Mouse (Mus musculus) forebrain, embryonic 15.5 days (tissue): ENCODE data around the gene Thsd4. TPM values are rescaled to one million over a fixed set of nuclear protein-coding genes. Genes with fewer than 3 reads are reported as not detected.

Source experiments
- ATAC-seq: fragments of 200-750 bp; cut with Nextera tagmentation; replicated peaks from 2 replicates; pipeline ENCODE4 v1.8.0; 2017; ENCODE audit warnings: mild to moderate bottlenecking, moderate TSS enrichment, moderate library complexity
- H3K27ac ChIP-seq: fragments of 300-500 bp; sonication (generic); replicated peaks from 2 replicates; pipeline ENCODE4 v1.5.1; 2015; ENCODE audit warnings: mild to moderate bottlenecking, inconsistent platforms
- H3K27me3 ChIP-seq: fragments of 300-500 bp; sonication (generic); 2 replicates; pipeline ENCODE4 v1.6.1; 2015; ENCODE audit warnings: inconsistent platforms
- H3K36me3 ChIP-seq: fragments of 300-500 bp; sonication (generic); 2 replicates; pipeline ENCODE4 v1.6.1; 2015; ENCODE audit warnings: mild to moderate bottlenecking, inconsistent platforms
- H3K4me1 ChIP-seq: fragments of 300-500 bp; sonication (generic); 2 replicates; pipeline ENCODE4 v1.6.1; 2015; ENCODE audit warnings: inconsistent platforms
- H3K4me2 ChIP-seq: fragments of 300-500 bp; sonication (generic); replicated peaks from 2 replicates; pipeline ENCODE4 v1.6.1; 2015; ENCODE audit warnings: mild to moderate bottlenecking, inconsistent platforms
- H3K4me3 ChIP-seq: fragments of 300-500 bp; sonication (generic); 2 replicates; pipeline ENCODE4 v1.5.1; 2015; ENCODE audit warnings: mild to moderate bottlenecking, inconsistent platforms
- H3K9ac ChIP-seq: fragments of 300-500 bp; sonication (generic); replicated peaks from 2 replicates; pipeline ENCODE4 v1.6.1; 2015; ENCODE audit warnings: mild to moderate bottlenecking, inconsistent platforms
- H3K9me3 ChIP-seq: fragments of 300-500 bp; sonication (generic); 2 replicates; pipeline ENCODE4 v1.6.1; 2016; ENCODE audit warnings: inconsistent platforms
- WGBS: fragments of 180-500 bp; shearing (Covaris S2); methylation state at CpG from one replicate; pipeline ENCODE4 v1.1.7; 2015; ENCODE audit warnings: mixed read lengths; 5-methylcytosine and 5-hydroxymethylcytosine counted together
- polyA plus RNA-seq: library from polyadenylated mRNA; unstranded; fragments of >200 nt; fragmentation: Nextera tagmentation; extraction: Ambion mirVana; gene quantifications from 2 replicates; pipeline ENCODE4 v1.2.1, GENCODE M21; 2015

Thsd4 gene
- polyA plus RNA-seq, 1 experiment from 2014 or later: 4.9 TPM

DNA sequence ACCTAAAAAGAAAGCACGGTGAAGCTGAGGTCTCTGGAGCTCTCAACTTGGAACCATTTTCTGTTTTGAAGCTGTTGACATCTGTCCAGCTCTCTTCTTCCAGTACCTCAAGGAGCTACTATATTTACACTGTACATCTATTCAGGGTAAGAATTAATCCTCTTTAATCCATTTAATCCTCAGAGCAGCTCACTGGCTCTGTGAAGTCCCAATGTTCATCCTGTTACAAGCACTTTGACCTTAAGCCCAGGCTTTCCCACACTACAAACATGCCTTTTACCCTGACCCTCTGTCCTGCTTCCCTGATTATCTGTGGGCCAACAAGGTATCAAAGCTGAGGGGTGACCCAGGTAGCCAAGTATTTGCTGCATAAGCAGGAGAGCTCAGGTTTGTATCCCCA is 427.6 kb downstream of the Thsd4 start:
- no peaks in the 10 kb centered on the region for H3K36me3 ChIP-seq
- H3K4me3 ChIP-seq: no peak overlapping the region
- 47% methylated on average over 1 of the region's 1 CpGs for WGBS
- no peaks in the 10 kb centered on the region for H3K27me3 ChIP-seq
- no peaks in the 10 kb centered on the region for H3K9me3 ChIP-seq
- H3K4me2 ChIP-seq: no peak overlapping the region
- ATAC-seq: no peak
- 0 out of 2 replicates have a peak, but pooled peaks cover 2% of the 10 kb centered on the region for H3K4me1 ChIP-seq
- no peak overlapping the region for H3K9ac ChIP-seq
- H3K27ac ChIP-seq: no peak overlapping the region

DNA sequence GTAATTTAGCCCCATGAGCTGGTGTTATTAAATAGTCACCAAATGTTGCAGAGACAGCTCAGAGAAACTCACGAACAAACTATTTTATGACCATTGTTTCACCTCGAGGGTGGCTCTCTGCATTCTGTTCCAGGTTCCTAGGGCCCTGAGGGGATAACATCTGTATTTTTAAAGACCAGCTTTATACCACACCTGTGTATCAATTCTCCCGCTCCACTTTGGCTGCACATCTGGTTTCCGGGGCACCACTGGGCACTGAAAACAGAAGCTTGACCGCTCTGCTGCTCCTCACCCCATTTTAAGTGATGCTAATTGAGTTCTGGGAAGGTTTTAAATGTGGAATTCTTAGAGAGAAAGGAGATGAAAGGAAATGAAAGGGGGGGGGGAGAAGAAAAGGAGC is 429.4 kb downstream of the Thsd4 start:
- no peak overlapping the region for H3K4me2 ChIP-seq
- no peak overlapping the region for H3K4me3 ChIP-seq
- no peaks in the 10 kb centered on the region for H3K9me3 ChIP-seq
- no peak for ATAC-seq
- no peak overlapping the region for H3K9ac ChIP-seq
- WGBS: 50% methylated on average over 5 of the region's 5 CpGs
- H3K27me3 ChIP-seq: no peaks in the 10 kb centered on the region
- H3K27ac ChIP-seq: no peak overlapping the region
- no peaks in the 10 kb centered on the region for H3K36me3 ChIP-seq
- H3K4me1 ChIP-seq: 0 out of 2 replicates have a peak, but pooled peaks cover 2% of the 10 kb centered on the region

DNA sequence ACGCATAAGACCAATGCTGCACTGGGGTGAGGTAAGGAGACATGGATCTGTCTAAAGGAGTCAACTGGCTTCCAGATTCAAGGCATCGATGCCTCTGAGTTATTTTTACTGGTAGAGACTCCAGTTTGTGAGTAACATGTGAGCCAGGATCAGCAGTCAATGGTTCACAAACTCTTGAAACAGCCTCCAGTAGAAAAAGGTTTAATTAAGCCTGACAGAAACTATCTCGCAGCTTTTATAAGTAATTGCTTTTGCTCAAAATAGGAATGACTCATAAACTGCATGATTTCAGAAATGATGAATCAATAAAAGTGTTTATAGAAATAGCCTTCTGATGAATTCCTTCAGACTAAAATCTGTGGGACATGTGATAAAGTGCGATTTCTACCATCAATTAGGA is 432.4 kb downstream of the Thsd4 start:
- Histone ChIP-seq H3K4me3 (no peak overlapping the region), H3K4me1 (0 out of 2 replicates have a peak, but pooled peaks cover 2% of the 10 kb centered on the region), H3K4me2 (no peak overlapping the region), H3K9ac (no peak overlapping the region), H3K27ac (no peak overlapping the region), H3K27me3 (no peaks in the 10 kb centered on the region), H3K9me3 (no peaks in the 10 kb centered on the region), H3K36me3 (no peaks in the 10 kb centered on the region)
- 94% methylated on average over 4 of the region's 4 CpGs for WGBS
- no peak for ATAC-seq

DNA sequence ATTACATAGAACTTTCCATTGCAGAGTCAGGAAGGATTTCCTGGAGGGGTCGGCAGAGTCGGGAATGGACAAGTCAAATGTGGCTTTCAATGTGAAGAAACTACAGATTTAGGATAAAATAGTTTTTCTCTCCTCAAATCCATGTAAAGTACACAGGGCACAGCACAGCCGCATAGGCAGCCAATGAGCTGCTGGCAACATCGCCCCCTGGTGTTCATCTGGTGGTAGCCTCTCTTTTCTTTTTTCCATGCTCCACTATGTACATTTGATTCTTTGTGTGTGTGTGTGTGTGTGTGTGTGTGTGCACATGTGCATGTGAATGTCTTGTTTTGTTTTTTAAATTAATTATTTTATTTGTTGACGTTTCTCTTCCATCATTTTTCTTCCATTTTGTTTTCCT is 433.7 kb downstream of the Thsd4 start:
- Histone ChIP-seq H3K27ac (no peak overlapping the region), H3K4me2 (no peak overlapping the region), H3K9me3 (no peaks in the 10 kb centered on the region), H3K9ac (no peak overlapping the region), H3K4me1 (0 out of 2 replicates have a peak, but pooled peaks cover 2% of the 10 kb centered on the region), H3K4me3 (no peak overlapping the region), H3K36me3 (no peaks in the 10 kb centered on the region), H3K27me3 (no peaks in the 10 kb centered on the region)
- ATAC-seq: no peak
- WGBS: 52% methylated on average over 5 of the region's 5 CpGs

GRCm38 (mm10) chr9:60082107-60082581 is 439.7 kb downstream of the Thsd4 start:
- no peaks in the 10 kb centered on the region for H3K27me3 ChIP-seq

GRCm38 (mm10) chr9:60077761-60078160 is 444.1 kb downstream of the Thsd4 start:
- Histone ChIP-seq H3K4me3 (no peak overlapping the region), H3K4me2 (no peak overlapping the region), H3K9ac (no peak overlapping the region), H3K27me3 (no peaks in the 10 kb centered on the region), H3K36me3 (no peaks in the 10 kb centered on the region), H3K9me3 (no peaks in the 10 kb centered on the region), H3K4me1 (peaks cover 5% of the 10 kb centered on the region; the same call in 1 of the 2 replicates), H3K27ac (no peak overlapping the region)
- no peak for ATAC-seq
- WGBS: 39% methylated on average over 1 of the region's 1 CpGs

More at GRCm38 (mm10) chr9:60082107-60082581, 439.7 kb downstream of the Thsd4 start:
- no peaks in the 10 kb centered on the region for H3K9me3 ChIP-seq
- peaks cover 5% of the 10 kb centered on the region; the same call in 1 of the 2 replicates for H3K4me1 ChIP-seq
- H3K4me2 ChIP-seq: no peak overlapping the region
- H3K4me3 ChIP-seq: no peak overlapping the region
- H3K9ac ChIP-seq: no peak overlapping the region
- H3K27ac ChIP-seq: no peak overlapping the region
- no peak for ATAC-seq
- H3K36me3 ChIP-seq: no peaks in the 10 kb centered on the region
- 30% methylated on average over 5 of the region's 5 CpGs for WGBS

- no peaks in the 10 kb centered on the region for H3K36me3 ChIP-seq
- H3K9ac ChIP-seq: no peak overlapping the region
- H3K4me3 ChIP-seq: no peak overlapping the region
- no peaks in the 10 kb centered on the region for H3K27me3 ChIP-seq
- no peak overlapping the region for H3K27ac ChIP-seq
- WGBS: 10% methylated on average over 4 of the region's 4 CpGs
- no peaks in the 10 kb centered on the region for H3K4me1 ChIP-seq
- no peak for ATAC-seq
- no peak overlapping the region for H3K4me2 ChIP-seq
- no peaks in the 10 kb centered on the region for H3K9me3 ChIP-seq
These were observed 445.4 kb downstream of the Thsd4 start for GRCm38 (mm10) chr9:60076396-60076795.

GRCm38 (mm10) chr9:60071620-60072263 is 450.1 kb downstream of the Thsd4 start:
- no peaks in the 10 kb centered on the region for H3K36me3 ChIP-seq
- H3K4me3 ChIP-seq: no peak overlapping the region
- H3K4me2 ChIP-seq: no peak overlapping the region
- no peaks in the 10 kb centered on the region for H3K27me3 ChIP-seq
- WGBS: 42% methylated on average over 5 of the region's 5 CpGs
- ATAC-seq: no peak
- no peaks in the 10 kb centered on the region for H3K9me3 ChIP-seq
- H3K27ac ChIP-seq: no peak overlapping the region
- H3K9ac ChIP-seq: no peak overlapping the region
- H3K4me1 ChIP-seq: no peaks in the 10 kb centered on the region

DNA sequence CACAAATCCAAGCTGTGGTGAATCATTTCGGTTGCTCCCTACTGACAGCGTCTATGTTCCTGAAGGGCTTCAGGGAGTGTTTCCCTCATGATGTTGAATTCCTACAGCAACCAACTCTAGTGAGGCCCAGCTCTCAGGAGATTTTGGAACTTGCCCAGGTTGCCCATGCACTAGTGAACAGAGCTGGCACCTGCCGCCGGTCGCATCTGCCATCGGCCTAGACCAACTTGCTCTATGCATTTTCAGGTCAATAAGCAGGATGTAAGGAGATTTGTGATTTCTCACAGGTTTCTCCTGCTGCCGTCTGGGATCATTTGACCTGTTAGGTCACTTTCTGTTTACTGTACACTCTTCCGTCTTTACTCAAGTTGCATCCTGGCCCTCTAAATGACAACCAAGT is 454.6 kb downstream of the Thsd4 start:
- ATAC-seq: no peak
- Histone ChIP-seq H3K4me2 (no peak overlapping the region), H3K36me3 (no peaks in the 10 kb centered on the region), H3K9me3 (no peaks in the 10 kb centered on the region), H3K9ac (no peak overlapping the region), H3K27me3 (no peaks in the 10 kb centered on the region), H3K4me1 (0 out of 2 replicates have a peak, but pooled peaks cover 5% of the 10 kb centered on the region), H3K27ac (no peak overlapping the region), H3K4me3 (no peak overlapping the region)
- 95% methylated on average over 8 of the region's 8 CpGs for WGBS

GRCm38 (mm10) chr9:60065184-60065583 is 456.7 kb downstream of the Thsd4 start:
- no peaks in the 10 kb centered on the region for H3K27me3 ChIP-seq
- H3K4me1 ChIP-seq: 0 out of 2 replicates have a peak, but pooled peaks cover 5% of the 10 kb centered on the region
- H3K9ac ChIP-seq: no peak overlapping the region
- no peak overlapping the region for H3K4me2 ChIP-seq
- ATAC-seq: no peak
- H3K4me3 ChIP-seq: no peak overlapping the region
- no peak overlapping the region for H3K27ac ChIP-seq
- no peaks in the 10 kb centered on the region for H3K9me3 ChIP-seq
- WGBS: 72% methylated on average over 4 of the region's 4 CpGs
- no peaks in the 10 kb centered on the region for H3K36me3 ChIP-seq

DNA sequence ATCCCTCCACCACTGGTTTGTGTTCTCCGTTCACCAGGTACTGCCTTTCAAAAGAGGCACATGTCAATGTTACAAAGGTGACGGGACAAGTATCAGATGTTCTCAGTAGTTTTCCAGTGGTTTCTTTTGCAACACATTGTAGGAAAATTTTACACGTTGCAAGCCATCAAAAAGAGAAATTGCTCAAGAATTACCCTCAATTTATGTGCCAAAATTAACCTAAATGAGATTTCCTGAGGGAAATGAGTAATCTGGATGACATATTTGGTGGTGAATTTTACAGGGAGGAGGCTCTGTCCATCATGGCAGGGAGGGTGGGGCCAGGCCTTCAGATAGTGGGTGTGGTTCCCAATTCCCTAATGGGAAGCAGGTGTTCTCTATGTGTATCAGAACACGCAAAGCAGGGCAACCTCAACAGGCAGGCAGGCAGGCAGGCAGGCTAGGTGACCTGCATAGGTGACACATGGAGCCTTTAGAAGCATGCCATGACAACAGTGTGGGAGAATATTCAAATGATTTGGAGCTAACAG is 458.6 kb downstream of the Thsd4 start:
- Histone ChIP-seq H3K36me3 (no peaks in the 10 kb centered on the region), H3K27ac (no peak overlapping the region), H3K4me2 (no peak overlapping the region), H3K4me1 (0 out of 2 replicates have a peak, but pooled peaks cover 5% of the 10 kb centered on the region), H3K9ac (no peak overlapping the region), H3K27me3 (no peaks in the 10 kb centered on the region), H3K9me3 (no peaks in the 10 kb centered on the region), H3K4me3 (no peak overlapping the region)
- 89% methylated on average over 4 of the region's 4 CpGs for WGBS
- no peak for ATAC-seq

DNA sequence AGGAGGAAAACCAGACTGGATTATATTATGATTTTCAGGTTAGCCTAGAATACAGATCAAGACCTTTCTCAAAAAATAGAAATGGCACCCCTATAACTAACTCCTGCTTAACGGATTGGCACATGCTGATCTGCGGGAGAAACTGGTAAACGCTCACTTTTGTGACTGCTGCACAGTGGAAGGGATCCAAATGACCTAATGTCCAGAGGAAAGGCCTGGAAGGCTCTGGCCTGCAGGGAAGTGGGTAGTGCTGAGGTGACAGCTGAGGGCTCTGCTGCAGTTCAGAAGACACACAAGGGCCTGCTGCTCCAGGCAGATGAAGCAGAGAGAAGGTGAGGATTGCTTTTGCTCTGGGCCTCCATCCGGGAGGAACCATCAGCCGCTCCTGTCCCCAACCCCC is 465.7 kb downstream of the Thsd4 start:
- no peaks in the 10 kb centered on the region for H3K9me3 ChIP-seq
- no peak for ATAC-seq
- WGBS: 86% methylated on average over 5 of the region's 5 CpGs

More for the DNA sequence above, 465.7 kb downstream of the Thsd4 start:
- no peaks in the 10 kb centered on the region for H3K36me3 ChIP-seq
- H3K27ac ChIP-seq: no peak overlapping the region
- H3K9ac ChIP-seq: no peak overlapping the region
- H3K4me2 ChIP-seq: no peak overlapping the region
- H3K4me3 ChIP-seq: no peak overlapping the region
- peaks cover 12% of the 10 kb centered on the region; the same call in 1 of the 2 replicates for H3K4me1 ChIP-seq
- H3K27me3 ChIP-seq: no peaks in the 10 kb centered on the region
